Mouse (Mus musculus) stomach, postnatal 0 days (tissue): ENCODE data around the gene Nell2.

Experiments
- CTCF ChIP-seq: IDR thresholded peaks from 2 replicates; pipeline ENCODE4 v1.5.1; 2016; ENCODE audit warnings: antibody characterized with exemption, low read depth, mild to moderate bottlenecking, moderate library complexity
- EP300 ChIP-seq: optimal IDR thresholded peaks from 2 replicates; pipeline ENCODE3; 2016; ENCODE audit warnings: antibody characterized with exemption

DNA sequence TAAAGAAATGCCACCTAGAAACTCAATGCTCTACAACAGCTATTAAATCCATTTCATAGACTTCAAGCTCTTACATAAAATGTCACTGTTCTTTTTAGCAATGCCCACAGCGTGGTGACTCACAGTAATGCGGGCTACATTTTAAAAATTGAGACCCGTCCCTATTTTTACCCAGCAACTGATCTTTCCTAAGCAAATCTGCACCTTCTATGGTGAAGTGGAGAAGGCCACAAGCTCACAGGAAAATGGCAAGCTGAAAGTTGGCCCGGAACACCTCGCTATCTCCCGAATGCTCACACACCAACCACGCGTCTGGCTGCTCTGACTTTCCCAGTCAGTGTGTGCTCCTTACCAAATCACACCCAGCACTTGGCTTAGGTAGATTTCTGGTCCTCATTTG is 98.4 kb downstream of the Nell2 start:
- no peak for TF ChIP-seq EP300
- no peak for TF ChIP-seq CTCF
